In genomic region chr5:5494269-5495005, GRCm38 (mm10) we compare ENCODE assay signal across 9 mouse cellular contexts. TPM values are rescaled to one million over a fixed set of nuclear protein-coding genes. Genes with fewer than 3 reads are reported as not detected.
DNase-seq lines count a peak whose midpoint lies in the region; ATAC-seq and TF ChIP-seq lines count a peak whose summit lies in the region.
"Had no signal": no experiment of that assay in that cellular context is flagged by ENCODE, and none has a peak within 500 bp of the region (broad histone marks: within the 10 kb centered on the region; RNA-seq: fewer than 3 reads in every experiment).

No protein-coding gene starts in this region.

- TF ChIP-seq POLR2A in spleen, adult 2 months (IDR thresholded peaks at IDR 0.05; ENCODE audit: low read depth, low read length) = no peak

- no peaks in the 10 kb centered on the region for H3K9me3 ChIP-seq in embryonic facial prominence, embryonic 11.5 days (replicated peaks; ENCODE audit: control insufficient read depth, low read length)

- peak; percentile 35 for DNase-seq in adrenal gland, postnatal 10 days
- DNase-seq in adrenal gland, adult 8-10 months = no peak
- no peak for DNase-seq in spleen, adult 2 months (ENCODE audit: low read depth in 1 of 2, low spot score in 2 of 2)
- DNase-seq in spleen, postnatal 4 days (ENCODE audit: low spot score in 2 of 2) = no peak
- DNase-seq in embryonic facial prominence, embryonic 11.5 days (ENCODE audit: low spot score) = peak; percentile 70
- peak; percentile 66 for DNase-seq in induced T-regulatory cell, adult 2 months (ENCODE audit: low read depth)
- peak; percentile 72 for DNase-seq in mesoderm, embryonic 11.5 days (ENCODE audit: low read depth, low spot score)
- DNase-seq in urinary bladder, postnatal 25 days (ENCODE audit: low spot score) = no peak

- H3K27ac ChIP-seq in spleen, adult 2 months (ENCODE audit: insufficient read depth, low read length) = no peak overlapping the region
- H3K27ac ChIP-seq in embryonic facial prominence, embryonic 11.5 days (replicated peaks; ENCODE audit: low read depth, low read length) = no peak overlapping the region

- H3K4me3 ChIP-seq in spleen, adult 2 months (ENCODE audit: extremely low read depth, insufficient read depth, insufficient read length) = no peak overlapping the region
- H3K4me3 ChIP-seq in embryonic facial prominence, embryonic 11.5 days (ENCODE audit: low read depth, low read length) = no peak overlapping the region

- no peaks in the 10 kb centered on the region for H3K4me1 ChIP-seq in spleen, adult 2 months (ENCODE audit: control insufficient read depth, insufficient read depth, insufficient read length)
- H3K4me1 ChIP-seq in embryonic facial prominence, embryonic 11.5 days (ENCODE audit: control insufficient read depth, insufficient read depth, low read length) = no peaks in the 10 kb centered on the region

- H3K27me3 ChIP-seq in spleen, adult 2 months (ENCODE audit: control insufficient read depth, insufficient read depth, low read length) = no peaks in the 10 kb centered on the region
- H3K27me3 ChIP-seq in embryonic facial prominence, embryonic 11.5 days (ENCODE audit: control insufficient read depth, insufficient read depth, low read length) = no peaks in the 10 kb centered on the region

- no peak overlapping the region for H3K4me2 ChIP-seq in embryonic facial prominence, embryonic 11.5 days (ENCODE audit: low read depth, low read length)

- whole genome bisulfite sequencing in spleen, adult 2 months = 44% methylated on average over 16 of the region's 16 CpGs
- 42% methylated on average over 16 of the region's 16 CpGs for WGBS in embryonic facial prominence, embryonic 11.5 days

- ATAC-seq in embryonic facial prominence, embryonic 11.5 days (replicated peaks; ENCODE audit: insufficient number of reproducible peaks, low FRiP score, low TSS enrichment, low read depth) = peak; percentile 65; the same call in 1 of the 2 replicates

- TF ChIP-seq CTCF in spleen, adult 2 months (IDR thresholded peaks at IDR 0.05; ENCODE audit: extremely low read depth, insufficient read depth, insufficient read length, insufficient replicate concordance) = peak; percentile 67; the same call in 1 of the 2 replicates

- H3K36me3 ChIP-seq in spleen, adult 2 months (ENCODE audit: control insufficient read depth, insufficient read depth, low read length) = no peaks in the 10 kb centered on the region
- no peaks in the 10 kb centered on the region for H3K36me3 ChIP-seq in embryonic facial prominence, embryonic 11.5 days (replicated peaks; ENCODE audit: control insufficient read depth, insufficient read depth, low read depth, low read length)

- no peak overlapping the region for H3K9ac ChIP-seq in embryonic facial prominence, embryonic 11.5 days (replicated peaks; ENCODE audit: low read length)

RNA-seq across cellular contexts. Expression of gene 1700015F17Rik, which starts 15.5 kb away (rescaled TPM):
- not detected for total RNA-seq in adrenal gland, postnatal 10 days (2021)
- total RNA-seq in adrenal gland, adult 8-10 months (2022) = 1 to 10 TPM in 1 of 4 experiments, under 1 TPM in 2, not detected in 1; 0.52 to 2.3 (median 0.56) TPM
- polyA plus RNA-seq in spleen, adult 2 months (2012; rRNA removed) = not detected in 2 replicates
- not detected in 2 replicates for polyA plus RNA-seq in embryonic facial prominence, embryonic 11.5 days (2014; fragmentation: Nextera tagmentation; extraction: Ambion mirVana)
- polyA plus RNA-seq: C2C12 had no signal

RNA-seq across cellular contexts. Expression of gene Cldn12, which starts 20.3 kb away (rescaled TPM):
- 10 to 100 TPM; 23.6 to 25.3 TPM for total RNA-seq in adrenal gland, postnatal 10 days (2021)
- total RNA-seq in adrenal gland, adult 8-10 months (2022) = 10 to 100 TPM; 22.1 to 24.2 (median 23.4) TPM
- polyA plus RNA-seq in spleen, adult 2 months (2012; rRNA removed) = 3.1 and 3.3 TPM in 2 replicates
- 29.9 and 30.4 TPM in 2 replicates for polyA plus RNA-seq in embryonic facial prominence, embryonic 11.5 days (2014; fragmentation: Nextera tagmentation; extraction: Ambion mirVana)

Comparison
In these comparisons a context has a peak if more than half of its experiments do, and no peak if none do; other contexts are left out.
1. DNase-seq: peak in adrenal gland, postnatal 10 days (single experiment), embryonic facial prominence, embryonic 11.5 days (single experiment), induced T-regulatory cell, adult 2 months (single experiment) and mesoderm, embryonic 11.5 days (single experiment); none in adrenal gland, adult 8-10 months (single experiment), spleen, adult 2 months (0 of 2), spleen, postnatal 4 days (0 of 2) and urinary bladder, postnatal 25 days (single experiment).